Mouse (Mus musculus) liver, adult 2 months (tissue): Measurements from ENCODE around the gene Ttc39a. TPM values are rescaled to one million over a fixed set of nuclear protein-coding genes. Genes with fewer than 3 reads are reported as not detected.
A peak's percentile ranks its signal among the peaks of the same experiment; 100 is the strongest.

Source experiments
- DNase-seq: peaks from one replicate; pipeline ENCODE4 v3.0.0-alpha.2; 2011; ENCODE audit warnings: low read depth, low spot score; ENCODE audit errors: extremely low read depth
- H3K27ac ChIP-seq: fragments of 200-500 bp; replicated peaks from 2 replicates; pipeline ENCODE4 v1.5.1; 2012; ENCODE audit warnings: low read depth, mild to moderate bottlenecking, control low read depth, inconsistent platforms, low read length; ENCODE audit not compliant: insufficient read depth
- H3K27me3 ChIP-seq: fragments of 200-500 bp; 2 replicates; pipeline ENCODE4 v1.6.1; 2012; ENCODE audit warnings: mild to moderate bottlenecking, moderate library complexity, low read length, inconsistent platforms; ENCODE audit not compliant: control insufficient read depth, insufficient read depth
- H3K36me3 ChIP-seq: fragments of 200-500 bp; 2 replicates; pipeline ENCODE4 v1.6.1; 2012; ENCODE audit warnings: low read length, inconsistent platforms; ENCODE audit not compliant: control insufficient read depth, insufficient read depth
- H3K4me1 ChIP-seq: fragments of 200-500 bp; 2 replicates; pipeline ENCODE4 v1.6.1; 2011; ENCODE audit warnings: low read length; ENCODE audit not compliant: control insufficient read depth, insufficient read depth
- H3K4me3 ChIP-seq: fragments of 200-500 bp; 2 replicates; pipeline ENCODE4 v1.5.1; 2011; ENCODE audit warnings: low read depth, mild to moderate bottlenecking, control low read depth, low read length, moderate library complexity; ENCODE audit not compliant: insufficient read depth
- H3K79me2 ChIP-seq: fragments of 200-500 bp; 2 replicates; pipeline ENCODE4 v1.6.1; 2012; ENCODE audit warnings: inconsistent platforms, mild to moderate bottlenecking, low read length, moderate library complexity; ENCODE audit not compliant: control insufficient read depth, insufficient read depth
- H3K9ac ChIP-seq: fragments of 200-500 bp; 2 replicates; pipeline ENCODE4 v1.6.1; 2012; ENCODE audit warnings: low read depth, mild to moderate bottlenecking, control low read depth, inconsistent platforms, low read length
- CTCF ChIP-seq: fragments of 200-500 bp; IDR thresholded peaks from 2 replicates; pipeline ENCODE4 v1.5.1; 2011; ENCODE audit warnings: low read depth, low read length, control low read depth
- POLR2A ChIP-seq: fragments of 200-500 bp; IDR thresholded peaks from 2 replicates; pipeline ENCODE4 v1.6.1; 2011; ENCODE audit warnings: low read length, control low read depth; ENCODE audit not compliant: insufficient read depth; ENCODE audit errors: extremely low read depth
- WGBS: fragments of 180-500 bp; shearing (Covaris S2); methylation state at CpG from one replicate; pipeline ENCODE4 v1.1.7; 2018; 5-methylcytosine and 5-hydroxymethylcytosine counted together
- polyA plus RNA-seq: library from polyadenylated mRNA; depleted of rRNA; stranded (reverse); fragments of >200 nt; gene quantifications from 2 replicates; pipeline ENCODE4 v1.2.3, GENCODE M21; 2012
- total RNA-seq: library from RNA; depleted of rRNA; stranded (reverse); fragments of >200 nt; gene quantifications from 2 replicates; pipeline ENCODE4 v1.2.3, GENCODE M21; 2014

Ttc39a gene
- total and polyA plus RNA-seq, 2 experiments, result 1.1 to 1.7 TPM

- WGBS, result 59% methylated on average over 7 of the region's 7 CpGs
- Histone ChIP-seq H3K79me2 (0 out of 2 replicates have a peak, but pooled peaks cover 2% of the 10 kb centered on the region), H3K27ac (no peak overlapping the region), H3K4me1 (no peaks in the 10 kb centered on the region; the same call in 1 of the 2 replicates), H3K36me3 (peaks cover 3% of the 10 kb centered on the region; the same call in 1 of the 2 replicates), H3K4me3 (no peak overlapping the region), H3K9ac (no peak overlapping the region), H3K27me3 (no peaks in the 10 kb centered on the region)
- peak; percentile 43 for DNase-seq
- no peak for TF ChIP-seq CTCF
- no peak for TF ChIP-seq POLR2A
Observed at GRCm38 (mm10) chr4:109442126-109442525, 35.7 kb downstream of the Ttc39a start.

GRCm38 (mm10) chr4:109442649-109443048 lies 36.2 kb downstream of the Ttc39a start:
- H3K4me3 ChIP-seq, result no peak overlapping the region
- peaks cover 3% of the 10 kb centered on the region; the same call in 1 of the 2 replicates for H3K36me3 ChIP-seq
- H3K9ac ChIP-seq, result no peak overlapping the region
- no peak for TF ChIP-seq CTCF
- no peak for TF ChIP-seq POLR2A
- no peak overlapping the region for H3K27ac ChIP-seq
- 0 out of 2 replicates have a peak, but pooled peaks cover 3% of the 10 kb centered on the region for H3K79me2 ChIP-seq
- 53% methylated on average over 4 of the region's 4 CpGs for WGBS
- DNase-seq, result no peak
- no peaks in the 10 kb centered on the region; the same call in 1 of the 2 replicates for H3K4me1 ChIP-seq
- H3K27me3 ChIP-seq, result no peaks in the 10 kb centered on the region

- Histone ChIP-seq H3K4me3 (no peak overlapping the region), H3K79me2 (0 out of 2 replicates have a peak, but pooled peaks cover 3% of the 10 kb centered on the region), H3K9ac (no peak overlapping the region), H3K4me1 (no peaks in the 10 kb centered on the region; the same call in 1 of the 2 replicates), H3K36me3 (peaks cover 3% of the 10 kb centered on the region), H3K27me3 (no peaks in the 10 kb centered on the region), H3K27ac (no peak overlapping the region)
- no peak for TF ChIP-seq POLR2A
- TF ChIP-seq CTCF, result no peak
- WGBS, result 70% methylated on average over 6 of the region's 6 CpGs
- no peak for DNase-seq
Observed at GRCm38 (mm10) chr4:109444471-109444870, 38.0 kb downstream of the Ttc39a start.

- H3K4me1 ChIP-seq, result no peaks in the 10 kb centered on the region; the same call in 1 of the 2 replicates
- no peaks in the 10 kb centered on the region for H3K27me3 ChIP-seq
- no peak for DNase-seq
- WGBS, result 90% methylated on average over 2 of the region's 2 CpGs
- 0 out of 2 replicates have a peak, but pooled peaks cover 3% of the 10 kb centered on the region for H3K79me2 ChIP-seq
- H3K36me3 ChIP-seq, result peaks cover 7% of the 10 kb centered on the region
- H3K4me3 ChIP-seq, result no peak overlapping the region
- H3K9ac ChIP-seq, result no peak overlapping the region
- no peak for TF ChIP-seq POLR2A
- H3K27ac ChIP-seq, result no peak overlapping the region
Observed at GRCm38 (mm10) chr4:109444951-109445350, 38.5 kb downstream of the Ttc39a start.

GRCm38 (mm10) chr4:109445397-109445796 lies 39.0 kb downstream of the Ttc39a start:
- no peaks in the 10 kb centered on the region for H3K27me3 ChIP-seq
- no peak overlapping the region for H3K9ac ChIP-seq
- no peak overlapping the region for H3K4me3 ChIP-seq
- H3K4me1 ChIP-seq, result no peaks in the 10 kb centered on the region; the same call in 1 of the 2 replicates
- H3K36me3 ChIP-seq, result peaks cover 7% of the 10 kb centered on the region
- TF ChIP-seq POLR2A (no peak), CTCF (no peak)
- no peak overlapping the region for H3K27ac ChIP-seq
- no peak for DNase-seq
- WGBS, result 42% methylated on average over 2 of the region's 2 CpGs
- 0 out of 2 replicates have a peak, but pooled peaks cover 3% of the 10 kb centered on the region for H3K79me2 ChIP-seq

- Histone ChIP-seq H3K4me3 (no peak overlapping the region), H3K4me1 (no peaks in the 10 kb centered on the region; the same call in 1 of the 2 replicates), H3K27me3 (no peaks in the 10 kb centered on the region), H3K79me2 (0 out of 2 replicates have a peak, but pooled peaks cover 3% of the 10 kb centered on the region), H3K9ac (no peak overlapping the region), H3K27ac (no peak overlapping the region), H3K36me3 (peaks cover 10% of the 10 kb centered on the region)
- WGBS, result 89% methylated on average over 1 of the region's 1 CpGs
- no peak for DNase-seq
- TF ChIP-seq CTCF (no peak), POLR2A (no peak)
Observed at GRCm38 (mm10) chr4:109445956-109446355, 39.5 kb downstream of the Ttc39a start.
